Mouse (Mus musculus): ENCODE data around the gene F11r. TPM values are rescaled to one million over a fixed set of nuclear protein-coding genes. Genes with fewer than 3 reads are reported as not detected.

Gene F11r
- 5.9 and 6.6 TPM in 2 replicates for polyA plus RNA-seq (2012; ENCODE audit: insufficient read depth, insufficient read length, missing spikeins)

DNA sequence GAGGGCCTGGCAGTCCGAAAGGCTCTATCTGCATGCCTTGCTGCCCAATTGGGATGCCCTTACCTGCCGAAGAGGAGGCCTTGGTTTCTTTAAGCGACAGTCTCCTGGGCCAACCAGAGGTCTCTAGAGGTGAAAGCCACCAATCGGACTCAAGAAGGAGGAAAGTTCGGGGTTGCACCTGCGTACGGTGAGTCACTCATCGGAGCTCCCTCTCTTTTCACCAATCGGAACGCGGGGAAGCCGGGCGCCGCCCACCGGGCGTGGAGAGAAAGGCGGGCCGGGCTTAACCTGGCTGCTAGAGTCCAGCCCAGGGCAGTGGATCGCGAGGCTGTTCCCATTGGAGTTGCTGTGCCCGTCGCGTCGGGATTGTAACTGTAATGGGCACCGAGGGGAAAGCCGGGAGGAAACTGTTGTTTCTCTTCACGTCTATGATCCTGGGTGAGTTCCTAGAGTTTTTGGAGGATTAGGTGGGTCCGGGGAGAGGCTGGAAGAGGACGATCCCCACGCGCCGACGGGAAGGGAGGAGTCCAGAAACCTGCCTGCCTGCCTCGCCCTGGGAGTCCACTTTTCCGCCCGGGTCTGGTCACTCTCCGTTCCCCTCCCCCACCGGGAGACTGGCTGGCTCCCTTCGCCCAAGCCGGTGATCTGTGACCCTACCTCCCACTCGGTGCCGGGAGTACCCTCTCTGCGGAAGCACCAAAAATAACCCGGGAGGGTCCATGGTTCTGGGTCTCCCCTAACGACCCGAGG, at the start of gene F11r:
F11r (plus strand) TSS at position 272 of the 750 bp plus-strand sequence.
- Histone ChIP-seq H3K4me1 (ENCODE audit: control insufficient read depth, insufficient read depth, low read length) (peaks cover 34% of the 10 kb centered on the region), H3K27ac (ENCODE audit: insufficient read depth, low read depth, low read length) (no peak within 1 kb of the TSS), H3K4me3 (ENCODE audit: insufficient read depth, low read length) (peak within 1 kb of the TSS; percentile 62)
- TF ChIP-seq POLR2A (IDR thresholded peaks at IDR 0.05; ENCODE audit: borderline replicate concordance, low read depth, low read length) (no peak), CTCF (IDR thresholded peaks at IDR 0.05; ENCODE audit: low read depth, low read length) (no peak; the same call in 1 of the 2 replicates)

- TF ChIP-seq CTCF (IDR thresholded peaks at IDR 0.05; ENCODE audit: low read depth, low read length) (no peak), POLR2A (IDR thresholded peaks at IDR 0.05; ENCODE audit: borderline replicate concordance, low read depth, low read length) (no peak)
- peak within 1 kb of the TSS; percentile 85 for H3K4me3 ChIP-seq (ENCODE audit: insufficient read depth, low read length)
- H3K4me1 ChIP-seq (ENCODE audit: control insufficient read depth, insufficient read depth, low read length), result peaks cover 32% of the 10 kb centered on the region
- peak within 1 kb of the TSS; percentile 96 for H3K27ac ChIP-seq (ENCODE audit: insufficient read depth, low read depth, low read length)
Observed at GRCm38 (mm10) chr1:171388376-171389102, 48.8 kb upstream of the F11r start, which contains the start of gene Arhgap30. Gene Arhgap30 (plus strand): TSS chr1:171388954.

DNA sequence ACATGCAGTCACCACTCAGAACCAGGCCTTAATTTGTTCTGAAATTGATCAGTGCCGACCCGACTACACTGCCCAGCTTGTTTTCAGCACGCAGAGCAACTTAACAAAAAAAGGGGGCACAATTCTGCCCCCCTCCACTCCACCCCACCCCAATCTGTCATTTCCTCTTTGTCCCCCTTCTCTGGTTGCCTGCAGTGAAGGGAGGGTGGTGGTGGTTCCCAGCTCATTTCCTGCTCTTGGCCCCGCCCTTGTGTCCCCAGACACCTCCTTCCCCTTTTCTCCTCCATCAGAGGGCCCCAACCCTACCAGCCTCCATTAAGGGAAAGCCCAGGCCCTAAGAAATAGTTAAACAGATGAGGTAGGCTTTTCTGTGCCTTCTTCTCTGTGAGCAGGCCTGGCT, 47.2 kb upstream of the F11r start:
- H3K4me3 ChIP-seq (ENCODE audit: insufficient read depth, low read length), result peak overlapping the region; percentile 85
- H3K4me1 ChIP-seq (ENCODE audit: control insufficient read depth, insufficient read depth, low read length), result peaks cover 38% of the 10 kb centered on the region
- TF ChIP-seq POLR2A (IDR thresholded peaks at IDR 0.05; ENCODE audit: borderline replicate concordance, low read depth, low read length) (no peak), CTCF (IDR thresholded peaks at IDR 0.05; ENCODE audit: low read depth, low read length) (no peak)
- peak overlapping the region; percentile 96 for H3K27ac ChIP-seq (ENCODE audit: insufficient read depth, low read depth, low read length)

DNA sequence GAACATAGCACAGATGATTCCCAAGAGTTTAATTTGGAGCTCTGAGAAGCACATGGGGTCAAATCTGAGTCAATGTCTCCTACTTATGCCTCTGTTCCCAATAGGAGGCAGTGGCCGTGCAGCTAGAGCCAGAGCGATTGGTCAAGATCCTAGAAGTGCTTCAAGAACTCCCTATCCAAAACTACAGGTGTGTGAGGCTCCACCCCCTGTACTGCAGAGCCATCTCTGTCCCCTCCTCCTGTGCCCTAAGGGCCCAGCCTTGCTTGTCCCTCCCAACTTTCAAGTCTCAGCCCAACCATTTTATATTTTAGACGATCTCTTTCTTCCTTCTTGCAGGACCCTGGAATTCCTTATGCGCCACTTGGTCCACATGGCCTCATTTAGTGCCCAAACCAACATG, 35.5 kb upstream of the F11r start:
- TF ChIP-seq POLR2A (IDR thresholded peaks at IDR 0.05; ENCODE audit: borderline replicate concordance, low read depth, low read length), result no peak
- TF ChIP-seq CTCF (IDR thresholded peaks at IDR 0.05; ENCODE audit: low read depth, low read length), result no peak
- H3K4me3 ChIP-seq (ENCODE audit: insufficient read depth, low read length), result no peak overlapping the region
- peaks cover 10% of the 10 kb centered on the region for H3K4me1 ChIP-seq (ENCODE audit: control insufficient read depth, insufficient read depth, low read length)
- H3K27ac ChIP-seq (ENCODE audit: insufficient read depth, low read depth, low read length), result no peak overlapping the region

DNA sequence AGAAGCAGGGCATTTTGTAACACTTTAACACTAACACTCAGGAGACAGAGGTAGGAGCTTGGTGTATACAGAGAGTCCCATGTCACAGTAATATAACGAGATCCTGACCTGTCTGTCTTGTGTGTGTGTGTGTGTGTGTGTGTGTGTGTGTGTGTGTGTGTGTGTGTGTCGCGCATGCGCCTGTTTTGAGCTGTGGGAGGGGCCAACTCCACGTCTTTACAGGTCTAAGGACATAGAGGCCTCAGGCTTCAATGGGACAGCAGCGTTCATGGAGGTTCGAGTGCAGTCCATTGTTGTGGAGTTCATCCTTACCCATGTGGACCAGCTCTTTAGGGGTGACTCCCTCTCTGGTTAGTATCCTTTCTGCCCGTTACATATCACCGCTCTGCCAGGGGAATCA, 34.3 kb upstream of the F11r start:
- peaks cover 5% of the 10 kb centered on the region for H3K4me1 ChIP-seq (ENCODE audit: control insufficient read depth, insufficient read depth, low read length)
- no peak overlapping the region for H3K4me3 ChIP-seq (ENCODE audit: insufficient read depth, low read length)
- TF ChIP-seq CTCF (IDR thresholded peaks at IDR 0.05; ENCODE audit: low read depth, low read length), result no peak
- no peak for TF ChIP-seq POLR2A (IDR thresholded peaks at IDR 0.05; ENCODE audit: borderline replicate concordance, low read depth, low read length)
- H3K27ac ChIP-seq (ENCODE audit: insufficient read depth, low read depth, low read length), result no peak overlapping the region

GRCm38 (mm10) chr1:171407263-171407662, 30.1 kb upstream of the F11r start:
- TF ChIP-seq POLR2A (IDR thresholded peaks at IDR 0.05; ENCODE audit: borderline replicate concordance, low read depth, low read length) (no peak), CTCF (IDR thresholded peaks at IDR 0.05; ENCODE audit: low read depth, low read length) (no peak)
- no peak overlapping the region for H3K27ac ChIP-seq (ENCODE audit: insufficient read depth, low read depth, low read length)
- H3K4me1 ChIP-seq (ENCODE audit: control insufficient read depth, insufficient read depth, low read length), result peaks cover 17% of the 10 kb centered on the region
- H3K4me3 ChIP-seq (ENCODE audit: insufficient read depth, low read length), result no peak overlapping the region

GRCm38 (mm10) chr1:171410231-171410630, 27.1 kb upstream of the F11r start:
- H3K4me3 ChIP-seq (ENCODE audit: insufficient read depth, low read length), result no peak overlapping the region
- peak overlapping the region; percentile 89 for H3K27ac ChIP-seq (ENCODE audit: insufficient read depth, low read depth, low read length)
- H3K4me1 ChIP-seq (ENCODE audit: control insufficient read depth, insufficient read depth, low read length), result peaks cover 24% of the 10 kb centered on the region
- TF ChIP-seq CTCF (IDR thresholded peaks at IDR 0.05; ENCODE audit: low read depth, low read length), result no peak
- no peak for TF ChIP-seq POLR2A (IDR thresholded peaks at IDR 0.05; ENCODE audit: borderline replicate concordance, low read depth, low read length)

- Histone ChIP-seq H3K4me1 (ENCODE audit: control insufficient read depth, insufficient read depth, low read length) (peaks cover 24% of the 10 kb centered on the region), H3K27ac (ENCODE audit: insufficient read depth, low read depth, low read length) (peak within 1 kb of the TSS; percentile 89), H3K4me3 (ENCODE audit: insufficient read depth, low read length) (peak within 1 kb of the TSS; percentile 71)
- TF ChIP-seq POLR2A (IDR thresholded peaks at IDR 0.05; ENCODE audit: borderline replicate concordance, low read depth, low read length), result no peak
- TF ChIP-seq CTCF (IDR thresholded peaks at IDR 0.05; ENCODE audit: low read depth, low read length), result no peak
Observed at GRCm38 (mm10) chr1:171410947-171411484, 26.3 kb upstream of the F11r start, which contains the start of gene Usf1. Gene Usf1 (plus strand): TSS chr1:171411313.

DNA sequence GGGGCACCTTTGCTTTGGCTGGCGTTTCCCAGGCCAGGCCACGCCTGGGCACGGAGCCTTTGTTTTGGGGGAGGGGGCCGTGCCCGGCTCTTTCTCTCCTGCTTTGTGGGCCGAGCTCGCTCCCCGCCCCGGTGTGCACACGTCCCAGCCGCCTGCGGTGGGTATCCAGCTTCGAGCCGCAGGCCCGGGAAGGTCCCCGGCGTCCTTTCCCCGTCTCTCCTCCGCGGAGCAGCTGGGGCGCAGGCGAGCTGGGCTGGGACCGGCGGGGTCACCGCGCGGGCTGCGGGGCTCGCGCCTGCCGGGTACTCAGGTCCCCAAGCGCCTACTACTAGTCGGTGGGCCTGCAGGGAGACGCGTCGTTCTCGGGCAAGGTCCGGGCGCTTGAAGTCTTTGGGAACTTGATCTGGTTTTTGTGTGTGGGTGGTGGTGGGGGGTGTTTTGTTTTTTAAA, 25.8 kb upstream of the F11r start:
- TF ChIP-seq CTCF (IDR thresholded peaks at IDR 0.05; ENCODE audit: low read depth, low read length), result no peak
- Histone ChIP-seq H3K27ac (ENCODE audit: insufficient read depth, low read depth, low read length) (peak overlapping the region; percentile 89), H3K4me1 (ENCODE audit: control insufficient read depth, insufficient read depth, low read length) (peaks cover 24% of the 10 kb centered on the region), H3K4me3 (ENCODE audit: insufficient read depth, low read length) (peak overlapping the region; percentile 71)

Data from bone marrow macrophage, adult 2 months (primary cell).